Mouse (Mus musculus): ENCODE measurements around the gene Gm10837. TPM values are rescaled to one million over a fixed set of nuclear protein-coding genes. Genes with fewer than 3 reads are reported as not detected.

Gm10837 gene
- 0.41 and 0.45 TPM in 2 replicates for polyA plus RNA-seq (2014; fragmentation: Nextera tagmentation; extraction: Ambion mirVana)

- Histone ChIP-seq H3K9me3 (ENCODE audit: control insufficient read depth, low read length) (no peaks in the 10 kb centered on the region), H3K27ac (ENCODE audit: low read depth, low read length) (no peak within 1 kb of the TSS), H3K9ac (ENCODE audit: low read length) (peak within 1 kb of the TSS; percentile 34; the same call in 1 of the 2 replicates), H3K36me3 (ENCODE audit: control insufficient read depth, insufficient read depth, low read length) (no peaks in the 10 kb centered on the region), H3K4me3 (ENCODE audit: low read depth, low read length) (peak within 1 kb of the TSS; percentile 31), H3K27me3 (ENCODE audit: control insufficient read depth, insufficient read depth, low read length) (peaks cover 34% of the 10 kb centered on the region), H3K4me1 (ENCODE audit: control insufficient read depth, insufficient read depth, low read length) (peaks cover 5% of the 10 kb centered on the region), H3K4me2 (peak within 1 kb of the TSS; percentile 48)
- DNase-seq (ENCODE audit: low spot score, missing footprints) (peak; percentile 96), ATAC-seq (ENCODE audit: low FRiP score) (peak; percentile 79)
- 2% methylated on average over 51 of the region's 51 CpGs for WGBS
These were observed at the start of gene Gm10837 for GRCm38 (mm10) chr14:122490441-122491328. Gene Gm10837 (plus strand): TSS chr14:122490586.

- Histone ChIP-seq H3K36me3 (ENCODE audit: control insufficient read depth, insufficient read depth, low read length) (no peaks in the 10 kb centered on the region), H3K9ac (ENCODE audit: low read length) (peak overlapping the region; percentile 75), H3K4me2 (peak overlapping the region; percentile 72), H3K27me3 (ENCODE audit: control insufficient read depth, insufficient read depth, low read length) (peaks cover 46% of the 10 kb centered on the region), H3K4me1 (ENCODE audit: control insufficient read depth, insufficient read depth, low read length) (peaks cover 48% of the 10 kb centered on the region), H3K9me3 (ENCODE audit: control insufficient read depth, low read length) (no peaks in the 10 kb centered on the region), H3K27ac (ENCODE audit: low read depth, low read length) (peak overlapping the region; percentile 73), H3K4me3 (ENCODE audit: low read depth, low read length) (peak overlapping the region; percentile 39)
- ATAC-seq (ENCODE audit: low FRiP score): 0 out of 2 replicates have a peak, but pooled peaks have one; percentile 0
- WGBS: 2% methylated on average over 29 of the region's 29 CpGs
- peak; percentile 95 for DNase-seq (ENCODE audit: low spot score, missing footprints)
These were observed 40.5 kb upstream of the Gm10837 start for GRCm38 (mm10) chr14:122449601-122450495.

DNA sequence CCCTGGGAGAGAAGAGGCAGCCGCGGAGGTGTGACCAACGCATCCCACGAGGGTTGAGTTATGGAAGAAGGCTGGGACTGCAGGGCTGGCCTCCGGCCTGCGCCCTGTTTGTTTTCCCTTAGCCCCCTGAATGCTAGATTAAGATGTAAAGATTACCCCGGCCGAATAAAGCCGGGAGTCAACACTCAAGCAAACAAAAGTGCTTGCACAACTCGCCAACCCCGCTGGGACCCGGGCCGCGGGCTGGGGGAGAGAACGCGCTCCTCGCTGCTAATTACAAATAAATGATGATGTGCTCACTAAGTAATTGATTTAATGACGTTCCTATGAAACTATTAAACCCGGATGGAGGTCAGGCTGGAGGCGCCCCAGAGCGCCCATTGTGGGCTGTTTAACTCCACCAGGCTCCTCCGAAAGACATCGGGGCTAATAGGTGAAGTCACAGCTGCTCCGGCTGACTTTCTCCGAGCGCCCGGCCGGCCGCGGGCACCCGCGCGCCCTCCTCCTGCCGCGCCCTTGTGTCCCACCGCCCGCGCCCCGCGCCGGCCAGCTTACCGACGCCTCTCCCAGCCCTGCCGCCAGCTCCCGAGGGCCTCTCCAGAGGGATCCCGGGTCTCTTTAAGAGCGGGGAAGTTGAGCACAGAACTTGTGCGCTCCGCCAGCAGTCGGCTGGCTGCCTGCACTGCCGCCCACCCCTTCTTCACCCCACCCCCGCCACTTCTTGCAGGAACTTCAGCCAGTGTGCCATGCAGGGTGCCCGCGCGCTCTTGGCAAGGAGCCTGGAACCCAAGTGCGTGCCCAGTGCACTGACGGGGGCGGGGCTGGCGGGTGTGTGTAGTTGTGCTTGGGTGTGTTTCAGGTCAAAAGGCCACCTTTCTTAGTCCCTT, 39.6 kb upstream of the Gm10837 start, which contains the start of gene Gm5089:
Gm5089 (minus strand) TSS at position 620 of the 887 bp plus-strand sequence.
- Histone ChIP-seq H3K4me2 (peak within 1 kb of the TSS; percentile 72), H3K36me3 (ENCODE audit: control insufficient read depth, insufficient read depth, low read length) (no peaks in the 10 kb centered on the region), H3K27ac (ENCODE audit: low read depth, low read length) (peak within 1 kb of the TSS; percentile 73), H3K4me1 (ENCODE audit: control insufficient read depth, insufficient read depth, low read length) (peaks cover 52% of the 10 kb centered on the region), H3K9me3 (ENCODE audit: control insufficient read depth, low read length) (no peaks in the 10 kb centered on the region), H3K9ac (ENCODE audit: low read length) (peak within 1 kb of the TSS; percentile 75), H3K4me3 (ENCODE audit: low read depth, low read length) (peak within 1 kb of the TSS; percentile 39), H3K27me3 (ENCODE audit: control insufficient read depth, insufficient read depth, low read length) (peaks cover 46% of the 10 kb centered on the region)
- under 1% methylated on average over 58 of the region's 59 CpGs for WGBS
- ATAC-seq (ENCODE audit: low FRiP score) (peak; percentile 26), DNase-seq (ENCODE audit: low spot score, missing footprints) (peak; percentile 96)

DNA sequence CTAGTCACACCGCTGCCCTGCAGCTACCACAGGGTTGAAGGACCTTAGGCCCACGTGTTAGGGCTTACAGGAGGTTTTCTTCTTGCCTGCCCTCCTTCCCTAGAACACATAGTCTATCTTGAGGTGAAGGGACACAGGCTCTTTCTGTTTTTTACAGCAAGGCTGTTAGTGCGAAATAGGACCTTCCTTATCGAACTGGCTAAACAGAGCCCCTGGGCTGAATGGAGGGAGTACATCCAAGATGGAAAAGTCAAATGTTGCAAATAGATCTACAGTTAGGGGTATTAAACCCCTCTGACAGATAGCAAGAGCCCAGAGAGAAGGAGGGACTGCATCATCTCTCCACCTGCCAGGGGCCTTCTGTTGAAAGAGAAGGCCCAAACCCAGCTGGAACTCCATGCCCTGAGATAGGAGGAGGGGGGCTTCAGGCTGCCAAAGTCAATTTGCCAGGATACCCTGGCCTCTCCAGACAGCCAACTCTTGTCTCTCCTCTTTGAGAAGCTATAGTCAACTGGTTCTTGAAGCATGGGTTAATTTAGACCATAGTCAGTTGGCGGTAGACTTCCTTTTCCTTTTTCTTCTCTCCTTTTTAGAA, 38.7 kb upstream of the Gm10837 start:
- peak; percentile 91 for DNase-seq (ENCODE audit: low spot score, missing footprints)
- Histone ChIP-seq H3K4me3 (ENCODE audit: low read depth, low read length) (peak overlapping the region; percentile 39), H3K27ac (ENCODE audit: low read depth, low read length) (no peak overlapping the region; the same call in 1 of the 2 replicates), H3K9ac (ENCODE audit: low read length) (peak overlapping the region; percentile 75), H3K4me1 (ENCODE audit: control insufficient read depth, insufficient read depth, low read length) (peaks cover 57% of the 10 kb centered on the region), H3K9me3 (ENCODE audit: control insufficient read depth, low read length) (no peaks in the 10 kb centered on the region), H3K4me2 (peak overlapping the region; percentile 72), H3K27me3 (ENCODE audit: control insufficient read depth, insufficient read depth, low read length) (peaks cover 51% of the 10 kb centered on the region), H3K36me3 (ENCODE audit: control insufficient read depth, insufficient read depth, low read length) (no peaks in the 10 kb centered on the region)
- WGBS: 48% methylated on average over 5 of the region's 5 CpGs
- ATAC-seq (ENCODE audit: low FRiP score): no peak

- H3K4me1 ChIP-seq (ENCODE audit: control insufficient read depth, insufficient read depth, low read length): peaks cover 57% of the 10 kb centered on the region
- H3K27ac ChIP-seq (ENCODE audit: low read depth, low read length): peak overlapping the region; percentile 85
- WGBS: 3% methylated on average over 13 of the region's 13 CpGs
- no peaks in the 10 kb centered on the region for H3K9me3 ChIP-seq (ENCODE audit: control insufficient read depth, low read length)
- ATAC-seq (ENCODE audit: low FRiP score): peak; percentile 60
- DNase-seq (ENCODE audit: low spot score, missing footprints): peak; percentile 92
- peak overlapping the region; percentile 41 for H3K4me2 ChIP-seq
- H3K36me3 ChIP-seq (ENCODE audit: control insufficient read depth, insufficient read depth, low read length): no peaks in the 10 kb centered on the region
- no peak overlapping the region for H3K4me3 ChIP-seq (ENCODE audit: low read depth, low read length)
- H3K27me3 ChIP-seq (ENCODE audit: control insufficient read depth, insufficient read depth, low read length): peaks cover 49% of the 10 kb centered on the region
- H3K9ac ChIP-seq (ENCODE audit: low read length): peak overlapping the region; percentile 39
These were observed 37.5 kb upstream of the Gm10837 start for GRCm38 (mm10) chr14:122452701-122453387.

GRCm38 (mm10) chr14:122453388-122453995, 36.9 kb upstream of the Gm10837 start:
- DNase-seq (ENCODE audit: low spot score, missing footprints) (peak; percentile 98), ATAC-seq (ENCODE audit: low FRiP score) (peak; percentile 75)
- peak overlapping the region; percentile 85 for H3K27ac ChIP-seq (ENCODE audit: low read depth, low read length)
- no peaks in the 10 kb centered on the region for H3K9me3 ChIP-seq (ENCODE audit: control insufficient read depth, low read length)
- peaks cover 45% of the 10 kb centered on the region for H3K27me3 ChIP-seq (ENCODE audit: control insufficient read depth, insufficient read depth, low read length)
- H3K4me1 ChIP-seq (ENCODE audit: control insufficient read depth, insufficient read depth, low read length): peaks cover 57% of the 10 kb centered on the region
- no peaks in the 10 kb centered on the region for H3K36me3 ChIP-seq (ENCODE audit: control insufficient read depth, insufficient read depth, low read length)
- H3K4me3 ChIP-seq (ENCODE audit: low read depth, low read length): peak overlapping the region; percentile 9; the same call in 1 of the 2 replicates
- 2% methylated on average over 32 of the region's 32 CpGs for WGBS
- H3K4me2 ChIP-seq: peak overlapping the region; percentile 41
- H3K9ac ChIP-seq (ENCODE audit: low read length): peak overlapping the region; percentile 39

GRCm38 (mm10) chr14:122453996-122454738, 36.2 kb upstream of the Gm10837 start:
- Histone ChIP-seq H3K27ac (ENCODE audit: low read depth, low read length) (peak overlapping the region; percentile 85), H3K4me2 (peak overlapping the region; percentile 41), H3K9me3 (ENCODE audit: control insufficient read depth, low read length) (no peaks in the 10 kb centered on the region), H3K4me1 (ENCODE audit: control insufficient read depth, insufficient read depth, low read length) (peaks cover 57% of the 10 kb centered on the region), H3K36me3 (ENCODE audit: control insufficient read depth, insufficient read depth, low read length) (no peaks in the 10 kb centered on the region), H3K27me3 (ENCODE audit: control insufficient read depth, insufficient read depth, low read length) (peaks cover 41% of the 10 kb centered on the region), H3K9ac (ENCODE audit: low read length) (peak overlapping the region; percentile 24; the same call in 1 of the 2 replicates), H3K4me3 (ENCODE audit: low read depth, low read length) (peak overlapping the region; percentile 9; the same call in 1 of the 2 replicates)
- peak; percentile 92 for DNase-seq (ENCODE audit: low spot score, missing footprints)
- ATAC-seq (ENCODE audit: low FRiP score): peak; percentile 50
- WGBS: 3% methylated on average over 12 of the region's 12 CpGs

Data from midbrain, embryonic 11.5 days (tissue).